Mouse (Mus musculus) heart, adult 2 months (tissue): Measurements from ENCODE around the gene Pin4.

ENCODE experiments used
- CTCF ChIP-seq: fragments of 200-600 bp; IDR thresholded peaks from 2 replicates; pipeline ENCODE4 v1.8.1; 2022; ENCODE audit warnings: antibody characterized with exemption, mild to moderate bottlenecking, moderate library complexity
- POLR2A ChIP-seq: fragments of 200-500 bp; IDR thresholded peaks from 2 replicates; pipeline ENCODE4 v1.6.1; 2011; ENCODE audit warnings: mild to moderate bottlenecking, low read depth, low read length, control low read depth; ENCODE audit not compliant: insufficient read depth

DNA sequence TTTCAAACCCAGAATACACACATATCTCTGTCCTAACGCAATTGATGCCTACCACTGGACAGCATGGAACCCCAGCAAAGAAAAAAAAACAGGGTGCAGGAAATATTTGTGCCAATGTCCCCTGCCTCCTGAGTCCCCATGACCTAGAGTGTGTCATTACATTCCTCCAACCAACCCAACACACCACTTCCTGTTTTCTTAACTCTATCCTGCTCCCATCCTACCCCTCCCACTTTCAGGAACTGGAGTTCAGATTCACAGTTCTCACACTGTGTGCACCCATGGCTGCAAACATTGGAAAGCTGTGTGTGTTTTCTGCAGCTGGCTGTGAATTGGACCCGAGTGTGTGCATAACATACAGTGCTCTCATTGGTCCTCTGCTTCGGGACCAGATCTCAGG lies 28.6 kb upstream of the Pin4 start:
- TF ChIP-seq POLR2A, result no peak
- TF ChIP-seq CTCF, result no peak
